Mouse (Mus musculus) stomach, embryonic 16.5 days (tissue): ENCODE data around the gene Psmb10. TPM values are rescaled to one million over a fixed set of nuclear protein-coding genes. Genes with fewer than 3 reads are reported as not detected.

Experiments used
- ATAC-seq: fragments of 200-750 bp; cut with Nextera tagmentation; 2 replicates; pipeline ENCODE4 v1.8.0; 2017; ENCODE audit warnings: moderate number of reproducible peaks, moderate TSS enrichment; ENCODE audit not compliant: insufficient read depth, low FRiP score
- H3K27ac ChIP-seq: fragments of 300-500 bp; sonication (generic); 2 replicates; pipeline ENCODE4 v1.5.1; 2014; ENCODE audit warnings: low read length
- H3K27me3 ChIP-seq: fragments of 300-500 bp; sonication (generic); 2 replicates; pipeline ENCODE4 v1.6.1; 2014; ENCODE audit warnings: low read length, control low read depth, mixed read lengths; ENCODE audit not compliant: control insufficient read depth, insufficient read depth
- H3K36me3 ChIP-seq: fragments of 300-500 bp; sonication (generic); 2 replicates; pipeline ENCODE4 v1.6.1; 2014; ENCODE audit warnings: low read length; ENCODE audit not compliant: control insufficient read depth, insufficient read depth
- H3K4me1 ChIP-seq: fragments of 300-500 bp; sonication (generic); 2 replicates; pipeline ENCODE4 v1.6.1; 2014; ENCODE audit warnings: low read length, control low read depth, mixed read lengths; ENCODE audit not compliant: control insufficient read depth, insufficient read depth
- H3K4me2 ChIP-seq: fragments of 300-500 bp; sonication (generic); 2 replicates; pipeline ENCODE4 v1.6.1; 2014; ENCODE audit warnings: low read depth, low read length, mixed read lengths
- H3K4me3 ChIP-seq: fragments of 300-500 bp; sonication (generic); replicated peaks from 2 replicates; pipeline ENCODE4 v1.5.1; 2014; ENCODE audit warnings: mild to moderate bottlenecking, low read length
- H3K9ac ChIP-seq: fragments of 300-500 bp; sonication (generic); 2 replicates; pipeline ENCODE4 v1.6.1; 2014; ENCODE audit warnings: low read length
- H3K9me3 ChIP-seq: fragments of 300-500 bp; sonication (generic); replicated peaks from 2 replicates; pipeline ENCODE4 v1.6.1; 2016; ENCODE audit warnings: low read length, control low read depth; ENCODE audit not compliant: control insufficient read depth
- WGBS: fragments of 180-500 bp; shearing (Covaris S2); extraction: QIAGEN DNeasy Blood & Tissue Kit; methylation state at CpG from one replicate; pipeline ENCODE4 v1.1.7; 2014; 5-methylcytosine and 5-hydroxymethylcytosine counted together
- polyA plus RNA-seq: library from polyadenylated mRNA; unstranded; fragments of >200 nt; fragmentation: Nextera tagmentation; extraction: Ambion mirVana; gene quantifications from 2 replicates; pipeline ENCODE4 v1.2.1, GENCODE M21; 2015

Psmb10 gene
- polyA plus RNA-seq, 1 experiment from 2014 or later, result 59.5 TPM

DNA sequence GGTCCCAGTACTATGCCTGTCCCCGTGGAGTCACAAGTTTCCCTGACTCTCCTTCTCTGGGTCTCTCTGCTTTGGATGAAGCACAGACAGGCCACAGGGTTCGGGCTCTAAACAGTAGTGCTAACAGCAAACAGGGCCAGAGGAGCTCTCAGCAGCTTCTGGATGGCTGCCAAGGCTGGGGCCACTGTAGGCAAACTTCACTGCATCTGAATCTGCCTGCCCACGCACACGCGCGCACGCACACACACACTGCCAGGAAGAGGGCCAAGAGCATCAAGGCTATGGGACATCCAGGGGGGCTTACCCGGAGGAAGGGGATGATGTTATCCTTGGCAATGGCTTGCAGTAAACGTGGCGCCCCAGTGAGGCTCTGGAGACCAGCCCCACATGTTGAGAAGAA is 11.1 kb upstream of the Psmb10 start:
- Histone ChIP-seq H3K27me3 (no peaks in the 10 kb centered on the region), H3K27ac (no peak overlapping the region), H3K4me2 (no peak overlapping the region), H3K9ac (no peak overlapping the region), H3K9me3 (no peaks in the 10 kb centered on the region), H3K36me3 (peaks cover 28% of the 10 kb centered on the region), H3K4me1 (peaks cover 13% of the 10 kb centered on the region; the same call in 1 of the 2 replicates), H3K4me3 (no peak overlapping the region)
- WGBS, result 46% methylated on average over 10 of the region's 10 CpGs
- peak; percentile 44; the same call in 1 of the 2 replicates for ATAC-seq

DNA sequence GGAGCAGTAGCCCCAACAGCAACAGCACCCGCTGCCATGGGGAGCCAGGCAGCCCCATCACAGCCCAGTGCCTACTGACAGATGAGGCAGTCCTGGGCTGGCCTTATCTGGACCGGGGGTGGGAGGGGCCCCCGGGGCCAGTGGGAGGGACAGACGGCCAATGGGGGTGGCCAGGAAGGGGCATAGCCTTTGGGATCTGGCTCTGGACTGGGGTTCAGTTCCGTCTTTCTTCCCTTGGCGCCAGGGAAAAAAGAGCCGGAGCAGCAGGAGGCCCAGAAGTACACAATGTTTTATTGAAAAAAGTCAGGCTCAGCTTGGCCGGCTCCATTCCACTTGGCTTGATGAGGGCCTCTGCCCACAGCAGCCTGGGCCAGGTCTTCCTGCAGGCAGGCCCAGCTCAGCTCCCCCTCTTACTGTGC is 5.1 kb upstream of the Psmb10 start, which contains the start of gene Lcat:
Gene Lcat, minus strand, starts transcription at position 62 of the 419 bp plus-strand sequence.
- no peak for ATAC-seq
- peaks cover 26% of the 10 kb centered on the region for H3K36me3 ChIP-seq
- H3K4me3 ChIP-seq, result no peak within 1 kb of the TSS

DNA sequence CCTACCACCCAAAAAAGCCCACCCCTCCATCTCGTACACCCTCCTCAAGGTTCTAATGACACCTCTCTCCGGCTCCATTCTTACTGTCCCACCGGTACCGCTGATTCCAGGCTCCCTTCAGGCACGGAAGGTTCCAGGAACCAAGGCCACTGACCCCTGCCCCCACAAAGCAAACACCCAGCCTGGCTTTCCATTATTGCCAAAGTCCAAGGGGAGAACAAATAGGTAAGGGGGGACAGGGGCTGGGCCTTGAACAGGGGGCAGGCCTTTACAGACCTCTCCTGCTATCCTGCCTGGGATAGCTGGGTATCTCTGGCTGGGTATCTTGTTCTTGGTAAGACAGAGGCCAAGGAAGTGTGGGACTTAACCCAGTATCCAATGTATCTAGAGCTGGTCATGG is 4.3 kb upstream of the Psmb10 start:
- Histone ChIP-seq H3K9ac (no peak overlapping the region), H3K4me3 (no peak overlapping the region), H3K4me1 (no peaks in the 10 kb centered on the region), H3K9me3 (no peaks in the 10 kb centered on the region), H3K27me3 (no peaks in the 10 kb centered on the region), H3K27ac (no peak overlapping the region), H3K4me2 (no peak overlapping the region), H3K36me3 (peaks cover 22% of the 10 kb centered on the region)
- no peak for ATAC-seq
- WGBS, result 86% methylated on average over 5 of the region's 5 CpGs

More for the DNA sequence above, 5.1 kb upstream of the Psmb10 start, which contains the start of gene Lcat:
- no peak within 1 kb of the TSS for H3K4me2 ChIP-seq
- no peaks in the 10 kb centered on the region for H3K9me3 ChIP-seq
- no peaks in the 10 kb centered on the region for H3K4me1 ChIP-seq
- 81% methylated on average over 8 of the region's 8 CpGs for WGBS
- H3K9ac ChIP-seq, result no peak within 1 kb of the TSS
- H3K27me3 ChIP-seq, result no peaks in the 10 kb centered on the region
- no peak within 1 kb of the TSS for H3K27ac ChIP-seq

DNA sequence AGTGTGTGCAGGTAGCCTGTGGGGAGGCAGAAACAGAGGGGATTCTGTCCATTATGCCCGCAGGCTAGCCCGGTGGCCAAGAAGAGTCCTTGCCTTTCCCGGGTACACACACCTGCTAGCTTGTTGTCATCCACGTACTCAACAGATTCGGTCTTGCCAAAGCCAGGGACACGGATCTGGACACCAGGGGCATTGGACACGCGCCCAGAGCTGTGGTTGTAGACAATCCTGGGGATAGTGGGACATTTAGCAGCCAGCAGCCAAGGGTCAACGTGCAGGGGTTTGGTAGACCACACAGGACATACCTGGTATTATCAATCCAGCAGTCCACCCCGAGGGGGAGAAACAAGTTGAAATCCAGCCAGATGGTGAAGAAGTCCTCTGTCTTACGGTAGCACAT is 3.8 kb upstream of the Psmb10 start:
- Histone ChIP-seq H3K4me3 (no peak overlapping the region), H3K36me3 (peaks cover 21% of the 10 kb centered on the region), H3K27ac (no peak overlapping the region), H3K9me3 (no peaks in the 10 kb centered on the region), H3K4me1 (no peaks in the 10 kb centered on the region), H3K4me2 (no peak overlapping the region), H3K9ac (no peak overlapping the region), H3K27me3 (no peaks in the 10 kb centered on the region)
- WGBS, result 90% methylated on average over 11 of the region's 11 CpGs
- ATAC-seq, result no peak

DNA sequence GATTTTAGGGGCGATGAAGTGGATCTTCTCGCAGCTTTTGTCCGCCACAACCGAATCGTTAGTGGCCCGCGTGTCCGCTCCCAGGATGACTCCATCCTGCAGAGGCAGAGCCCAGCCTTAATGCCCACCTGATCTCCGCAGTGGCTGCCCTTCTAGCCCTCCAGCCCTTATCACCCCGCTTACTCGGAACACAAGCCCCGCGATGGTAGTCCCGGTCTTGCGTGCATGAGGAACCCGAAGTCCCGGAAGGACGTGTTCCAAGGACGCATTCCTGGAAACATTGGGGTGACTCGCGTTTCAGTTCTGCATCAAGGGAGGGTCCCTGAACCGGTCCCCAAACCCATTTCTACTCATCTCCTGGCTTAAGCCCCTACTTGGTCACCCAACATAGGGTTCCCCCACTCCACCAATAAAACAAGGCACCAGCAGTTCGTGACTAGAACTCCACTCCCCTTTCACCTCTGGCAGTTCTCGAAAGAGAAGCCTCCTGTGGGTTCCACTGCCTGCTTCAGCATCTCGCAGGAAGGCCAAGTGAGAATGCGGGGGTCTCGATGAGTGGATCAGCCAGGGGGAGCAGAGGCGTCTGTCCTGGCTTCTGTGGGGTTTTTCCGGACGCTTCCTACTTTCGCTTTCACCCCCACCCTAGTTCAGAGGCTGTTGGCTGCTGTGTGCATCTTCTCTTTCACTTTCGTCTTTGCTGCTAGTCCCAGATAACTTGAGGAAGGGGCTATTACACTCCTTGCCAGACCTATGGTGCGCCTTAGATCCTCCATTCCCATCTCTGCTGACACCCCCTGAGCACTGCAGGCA is 543 bp downstream of the Psmb10 start:
- Histone ChIP-seq H3K9ac (peak overlapping the region; percentile 85), H3K4me2 (peak overlapping the region; percentile 73), H3K4me3 (peak overlapping the region; percentile 71), H3K36me3 (no peaks in the 10 kb centered on the region), H3K27ac (peak overlapping the region; percentile 79), H3K9me3 (no peaks in the 10 kb centered on the region), H3K27me3 (no peaks in the 10 kb centered on the region), H3K4me1 (0 out of 2 replicates have a peak, but pooled peaks cover 6% of the 10 kb centered on the region)
- ATAC-seq, result peak; percentile 9; the same call in 1 of the 2 replicates
- WGBS, result under 1% methylated on average over 33 of the region's 33 CpGs

DNA sequence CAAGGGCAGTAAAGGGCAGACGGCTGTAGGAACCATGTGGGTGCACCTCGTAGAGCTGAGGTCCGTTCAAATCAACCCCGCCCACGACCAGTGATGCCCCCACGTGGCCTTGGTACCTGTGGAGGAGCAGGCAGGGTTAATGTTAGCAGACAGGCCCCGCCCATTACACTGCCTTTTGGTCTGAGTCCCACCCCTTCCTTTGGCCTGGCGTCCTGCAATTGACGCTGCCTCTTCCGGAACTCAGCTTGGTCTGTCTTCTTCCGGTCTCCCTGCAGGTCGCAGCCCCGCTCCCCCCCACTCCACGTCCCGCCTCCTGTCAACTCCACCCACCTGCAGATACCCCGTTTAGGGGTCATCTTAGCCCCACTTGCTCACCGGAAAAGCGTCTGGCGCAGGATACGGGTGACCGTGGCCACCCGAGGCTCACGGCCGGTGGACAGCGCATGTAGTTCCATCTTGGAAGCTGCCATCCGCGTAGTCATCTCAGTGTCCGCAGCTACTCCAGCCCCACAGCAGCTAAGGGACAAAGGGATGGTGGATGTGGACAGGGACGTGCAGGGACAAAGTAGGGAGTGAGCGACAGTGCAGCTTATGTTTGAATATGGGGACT is 1.3 kb downstream of the Psmb10 start:
- Histone ChIP-seq H3K9me3 (no peaks in the 10 kb centered on the region), H3K36me3 (no peaks in the 10 kb centered on the region), H3K27ac (peak overlapping the region; percentile 79), H3K4me1 (0 out of 2 replicates have a peak, but pooled peaks cover 6% of the 10 kb centered on the region), H3K27me3 (no peaks in the 10 kb centered on the region), H3K4me3 (peak overlapping the region; percentile 71), H3K4me2 (peak overlapping the region; percentile 73), H3K9ac (peak overlapping the region; percentile 85)
- WGBS, result under 1% methylated on average over 30 of the region's 30 CpGs
- ATAC-seq, result peak; percentile 91

DNA sequence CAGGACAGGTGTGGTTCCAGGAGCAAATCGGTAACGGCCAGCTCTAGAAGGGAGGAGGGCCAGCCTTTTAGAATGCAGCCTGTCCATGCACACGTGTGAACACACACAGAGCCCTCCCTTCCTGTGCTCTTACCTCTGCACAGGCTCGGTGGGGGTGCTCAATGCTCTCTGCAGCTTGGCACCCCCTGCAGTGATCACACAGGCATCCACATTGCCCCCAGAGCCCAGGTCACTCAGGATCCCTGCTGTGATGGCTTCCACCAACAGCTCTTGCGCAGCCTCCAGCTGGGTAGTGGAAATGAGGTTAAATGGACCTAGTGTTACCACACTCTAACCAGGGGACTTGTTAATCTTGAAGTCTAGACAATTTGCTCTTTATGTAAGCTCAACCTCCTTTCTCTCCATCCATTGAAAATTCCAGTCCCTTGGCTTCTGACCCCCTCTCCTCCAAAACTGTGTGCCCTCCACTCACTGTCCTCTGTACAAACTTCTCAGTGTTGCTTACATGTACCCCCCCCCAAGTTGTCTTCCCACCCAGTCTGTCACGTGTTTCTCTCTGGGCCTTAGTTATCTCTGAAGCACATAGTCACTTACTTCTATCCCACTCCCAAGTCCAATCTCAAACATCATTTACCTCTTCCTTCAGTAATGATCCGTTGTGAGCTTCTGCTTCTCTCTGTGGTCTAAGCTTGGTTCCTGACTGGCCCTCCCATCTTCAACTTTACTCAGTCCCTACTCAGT is 2.2 kb downstream of the Psmb10 start:
- H3K27me3 ChIP-seq, result no peaks in the 10 kb centered on the region
- peak overlapping the region; percentile 73 for H3K4me2 ChIP-seq
- no peaks in the 10 kb centered on the region for H3K9me3 ChIP-seq
- H3K4me1 ChIP-seq, result 0 out of 2 replicates have a peak, but pooled peaks cover 6% of the 10 kb centered on the region
- no peak for ATAC-seq
- no peaks in the 10 kb centered on the region for H3K36me3 ChIP-seq
- H3K9ac ChIP-seq, result peak overlapping the region; percentile 85
- WGBS, result 24% methylated on average over 7 of the region's 7 CpGs
- H3K4me3 ChIP-seq, result peak overlapping the region; percentile 71
- peak overlapping the region; percentile 26; the same call in 1 of the 2 replicates for H3K27ac ChIP-seq

DNA sequence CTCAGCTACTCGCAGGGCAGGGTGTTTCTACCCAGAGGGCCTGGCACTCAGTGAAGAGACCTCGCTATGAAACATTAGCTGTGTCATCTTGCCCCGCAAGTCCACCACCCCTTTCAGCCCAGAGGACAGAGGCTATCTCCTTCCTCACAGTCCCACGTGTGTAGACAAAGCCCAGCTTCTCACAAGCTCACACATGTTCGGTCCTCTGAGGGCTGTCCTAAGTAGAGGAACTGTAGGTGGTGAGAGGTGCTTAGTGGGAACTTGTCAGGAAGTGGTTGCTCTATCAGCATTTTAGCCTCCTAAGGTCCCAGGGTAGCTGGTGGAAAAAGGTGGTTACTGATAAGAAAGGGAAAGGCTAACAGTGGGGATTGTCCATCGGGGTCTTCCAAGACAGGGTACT is 3.1 kb downstream of the Psmb10 start:
- no peak for ATAC-seq
- WGBS, result 67% methylated on average over 6 of the region's 6 CpGs
- H3K4me3 ChIP-seq, result no peak overlapping the region
- H3K27ac ChIP-seq, result no peak overlapping the region
- H3K4me1 ChIP-seq, result 0 out of 2 replicates have a peak, but pooled peaks cover 6% of the 10 kb centered on the region
- no peaks in the 10 kb centered on the region for H3K36me3 ChIP-seq
- no peaks in the 10 kb centered on the region for H3K9me3 ChIP-seq
- H3K4me2 ChIP-seq, result no peak overlapping the region
- no peak overlapping the region for H3K9ac ChIP-seq
- no peaks in the 10 kb centered on the region for H3K27me3 ChIP-seq
